Mouse (Mus musculus): ENCODE measurements around the gene Zfp354b. TPM values are rescaled to one million over a fixed set of nuclear protein-coding genes. Genes with fewer than 3 reads are reported as not detected.

Zfp354b gene
- total and polyA plus RNA-seq, 3 experiments, result not detected

GRCm38 (mm10) chr11:50932040-50932439 lies 607 bp upstream of the Zfp354b start:
- no peak overlapping the region for H3K4me3 ChIP-seq (replicated peaks in 1 of 3; ENCODE audit: low read depth in 2 of 3, low read length in 2 of 3, poor library complexity in 1 of 3)
- no peaks in the 10 kb centered on the region for H3K79me2 ChIP-seq (replicated peaks; ENCODE audit: control insufficient read depth, extremely low read depth, insufficient read depth, poor library complexity, severe bottlenecking)
- no peaks in the 10 kb centered on the region for H3K4me1 ChIP-seq (ENCODE audit: control insufficient read depth in 1 of 2, insufficient read depth in 2 of 2)
- no peak overlapping the region for H3K9ac ChIP-seq (ENCODE audit: insufficient read depth, low read depth)
- in situ Hi-C loops (cut with MboI; ENCODE audit: low pct_ligation_motif_present, low pct_unique_long_range_greater_than_20kb, low sequenced_read_pairs), result loop anchor here (25.0 kb wide), 1 partner anchor 605 kb away; no protein-coding TSS in a partner anchor
- dilution Hi-C loops (cut with MboI; ENCODE audit: extremely low pct_ligation_motif_present, extremely low pct_unique_long_range_greater_than_20kb, low sequenced_read_pairs), result no loop called here
- peaks cover 79% of the 10 kb centered on the region for H3K27me3 ChIP-seq (replicated peaks)
- H3K36me3 ChIP-seq (replicated peaks in 1 of 2; ENCODE audit: control insufficient read depth in 1 of 2, insufficient read depth in 1 of 2, low read length in 1 of 2), result no peaks in the 10 kb centered on the region
- no peak for TF ChIP-seq ZKSCAN1 (IDR thresholded peaks at IDR 0.05; ENCODE audit: borderline replicate concordance, low read depth, low read length)
- no peak for TF ChIP-seq CTCF (conservative IDR thresholded peaks at IDR 0.05 in 1 of 2, IDR thresholded peaks at IDR 0.05 in 1 of 2; ENCODE audit: low read depth in 2 of 2, low read length in 2 of 2)
- no peak for TF ChIP-seq IRF4 (IDR thresholded peaks at IDR 0.05; ENCODE audit: low read depth, low read length)
- TF ChIP-seq HCFC1 (IDR thresholded peaks at IDR 0.05; ENCODE audit: low read depth, low read length), result no peak
- TF ChIP-seq E2F4 (IDR thresholded peaks at IDR 0.05; ENCODE audit: insufficient replicate concordance, low read depth, low read length), result no peak
- no peak for TF ChIP-seq RCOR1 (conservative IDR thresholded peaks at IDR 0.05; ENCODE audit: low read depth, low read length)
- no peak for TF ChIP-seq NRF1 (IDR thresholded peaks at IDR 0.05; ENCODE audit: low read depth, low read length)
- TF ChIP-seq TCF12 (IDR thresholded peaks at IDR 0.05; ENCODE audit: low read depth, low read length), result no peak
- no peak for DNase-seq (ENCODE audit: extremely low read depth)
- no peak overlapping the region for H3K27ac ChIP-seq (ENCODE audit: insufficient read depth, low read depth)
- H3K9me3 ChIP-seq (replicated peaks; ENCODE audit: low read length), result peaks cover 5% of the 10 kb centered on the region
- H3K4me2 ChIP-seq (ENCODE audit: insufficient read depth, low read depth, poor library complexity, severe bottlenecking), result no peak overlapping the region

- Histone ChIP-seq H3K27ac (ENCODE audit: insufficient read depth, low read depth) (no peak overlapping the region), H3K79me2 (replicated peaks; ENCODE audit: control insufficient read depth, extremely low read depth, insufficient read depth, poor library complexity, severe bottlenecking) (no peaks in the 10 kb centered on the region), H3K4me1 (ENCODE audit: control insufficient read depth in 1 of 2, insufficient read depth in 2 of 2) (no peaks in the 10 kb centered on the region), H3K9me3 (replicated peaks; ENCODE audit: low read length) (peaks cover 5% of the 10 kb centered on the region), H3K36me3 (replicated peaks in 1 of 2; ENCODE audit: control insufficient read depth in 1 of 2, insufficient read depth in 1 of 2, low read length in 1 of 2) (no peaks in the 10 kb centered on the region), H3K4me2 (ENCODE audit: insufficient read depth, low read depth, poor library complexity, severe bottlenecking) (no peak overlapping the region), H3K4me3 (replicated peaks in 1 of 3; ENCODE audit: low read depth in 2 of 3, low read length in 2 of 3, poor library complexity in 1 of 3) (no peak overlapping the region), H3K27me3 (replicated peaks) (peaks cover 82% of the 10 kb centered on the region), H3K9ac (ENCODE audit: insufficient read depth, low read depth) (no peak overlapping the region)
- TF ChIP-seq MAX (IDR thresholded peaks at IDR 0.05; ENCODE audit: low read length) (no peak), SIN3A (IDR thresholded peaks at IDR 0.05; ENCODE audit: low read length) (no peak), TCF12 (IDR thresholded peaks at IDR 0.05; ENCODE audit: low read depth, low read length) (no peak), ZC3H11A (IDR thresholded peaks at IDR 0.05; ENCODE audit: low read depth, low read length) (no peak), EP300 (IDR thresholded peaks at IDR 0.05; ENCODE audit: low read length) (no peak), BHLHE40 (IDR thresholded peaks at IDR 0.05; ENCODE audit: low read depth, low read length) (no peak), MEF2A (IDR thresholded peaks at IDR 0.05; ENCODE audit: borderline replicate concordance, low read depth, low read length) (no peak), ETS1 (conservative IDR thresholded peaks at IDR 0.05; ENCODE audit: low read depth, low read length) (no peak), MAZ (IDR thresholded peaks at IDR 0.05; ENCODE audit: low read depth, low read length) (no peak), USF1 (IDR thresholded peaks at IDR 0.05; ENCODE audit: low read depth, low read length) (no peak), PAX5 (IDR thresholded peaks at IDR 0.05; ENCODE audit: low read length) (no peak), MYC (IDR thresholded peaks at IDR 0.05; ENCODE audit: low read depth, low read length) (no peak), JUN (IDR thresholded peaks at IDR 0.05; ENCODE audit: insufficient read depth, low read depth, low read length) (no peak), SMC3 (IDR thresholded peaks at IDR 0.05; ENCODE audit: low read depth, low read length) (no peak), TBP (conservative IDR thresholded peaks at IDR 0.05; ENCODE audit: low read depth, low read length) (no peak), NELFE (IDR thresholded peaks at IDR 0.05; ENCODE audit: low read depth, low read length) (no peak), ZKSCAN1 (IDR thresholded peaks at IDR 0.05; ENCODE audit: borderline replicate concordance, low read depth, low read length) (no peak), NRF1 (IDR thresholded peaks at IDR 0.05; ENCODE audit: low read depth, low read length) (no peak)
- no peak for DNase-seq (ENCODE audit: extremely low read depth)
- in situ Hi-C loops (cut with MboI; ENCODE audit: low pct_ligation_motif_present, low pct_unique_long_range_greater_than_20kb, low sequenced_read_pairs) (loop anchor here (25.0 kb wide), 1 partner anchor 606 kb away; no protein-coding TSS in a partner anchor), dilution Hi-C loops (cut with MboI; ENCODE audit: extremely low pct_ligation_motif_present, extremely low pct_unique_long_range_greater_than_20kb, low sequenced_read_pairs) (no loop called here)
Measured at GRCm38 (mm10) chr11:50931021-50931420, 412 bp downstream of the Zfp354b start.

Data from CH12.LX (cell line).